Mouse (Mus musculus): Measurements from ENCODE around the gene Cmas. TPM values are rescaled to one million over a fixed set of nuclear protein-coding genes. Genes with fewer than 3 reads are reported as not detected.

Gene Cmas
- polyA plus RNA-seq, 1 experiment from 2014 or later = 102 TPM

GRCm38 (mm10) chr6:142804402-142804801 lies 47.9 kb downstream of the Cmas start, which contains the start of gene Sult6b2:
Sult6b2 (minus strand) TSS chr6:142804502.
- Histone ChIP-seq H3K9me3 (ENCODE audit: control insufficient read depth, low read length) (no peaks in the 10 kb centered on the region), H3K27me3 (ENCODE audit: control insufficient read depth, insufficient read depth, low read length) (no peaks in the 10 kb centered on the region), H3K27ac (replicated peaks in 1 of 2; ENCODE audit: control insufficient read depth in 1 of 2, insufficient read depth in 1 of 2, low read depth in 2 of 2, low read length in 2 of 2) (no peak within 1 kb of the TSS), H3K36me3 (ENCODE audit: control insufficient read depth, insufficient read depth, low read length) (no peaks in the 10 kb centered on the region), H3K4me3 (ENCODE audit: control insufficient read depth in 1 of 2, insufficient read depth in 1 of 2, low read depth in 1 of 2, low read length in 2 of 2) (no peak within 1 kb of the TSS), H3K4me1 (ENCODE audit: control insufficient read depth in 2 of 2, insufficient read depth in 2 of 2, low read length in 2 of 2) (no peaks in the 10 kb centered on the region), H3K9ac (ENCODE audit: low read length) (no peak within 1 kb of the TSS), H3K4me2 (ENCODE audit: low read length) (no peak within 1 kb of the TSS)
- ATAC-seq (ENCODE audit: insufficient number of reproducible peaks, insufficient read depth, low FRiP score, low read depth) = no peak

GRCm38 (mm10) chr6:142806326-142806725 lies 49.8 kb downstream of the Cmas start:
- H3K4me3 ChIP-seq (ENCODE audit: control insufficient read depth in 1 of 2, insufficient read depth in 1 of 2, low read depth in 1 of 2, low read length in 2 of 2) = no peak overlapping the region
- H3K4me2 ChIP-seq (ENCODE audit: low read length) = no peak overlapping the region
- WGBS = 52% methylated on average over 4 of the region's 4 CpGs
- H3K9me3 ChIP-seq (ENCODE audit: control insufficient read depth, low read length) = no peaks in the 10 kb centered on the region
- H3K36me3 ChIP-seq (ENCODE audit: control insufficient read depth, insufficient read depth, low read length) = no peaks in the 10 kb centered on the region
- H3K27me3 ChIP-seq (ENCODE audit: control insufficient read depth, insufficient read depth, low read length) = no peaks in the 10 kb centered on the region
- no peak for ATAC-seq (ENCODE audit: insufficient number of reproducible peaks, insufficient read depth, low FRiP score, low read depth)
- no peak overlapping the region for H3K9ac ChIP-seq (ENCODE audit: low read length)
- no peaks in the 10 kb centered on the region for H3K4me1 ChIP-seq (ENCODE audit: control insufficient read depth in 2 of 2, insufficient read depth in 2 of 2, low read length in 2 of 2)
- H3K27ac ChIP-seq (replicated peaks in 1 of 2; ENCODE audit: control insufficient read depth in 1 of 2, insufficient read depth in 1 of 2, low read depth in 2 of 2, low read length in 2 of 2) = no peak overlapping the region

GRCm38 (mm10) chr6:142809373-142810098 lies 53.0 kb downstream of the Cmas start:
- no peaks in the 10 kb centered on the region for H3K9me3 ChIP-seq (ENCODE audit: control insufficient read depth, low read length)
- H3K27me3 ChIP-seq (ENCODE audit: control insufficient read depth, insufficient read depth, low read length) = no peaks in the 10 kb centered on the region
- H3K4me3 ChIP-seq (ENCODE audit: control insufficient read depth in 1 of 2, insufficient read depth in 1 of 2, low read depth in 1 of 2, low read length in 2 of 2) = no peak overlapping the region
- no peak overlapping the region for H3K9ac ChIP-seq (ENCODE audit: low read length)
- no peak overlapping the region for H3K27ac ChIP-seq (replicated peaks in 1 of 2; ENCODE audit: control insufficient read depth in 1 of 2, insufficient read depth in 1 of 2, low read depth in 2 of 2, low read length in 2 of 2)
- no peak overlapping the region for H3K4me2 ChIP-seq (ENCODE audit: low read length)
- H3K4me1 ChIP-seq (ENCODE audit: control insufficient read depth in 2 of 2, insufficient read depth in 2 of 2, low read length in 2 of 2) = 0 out of 4 replicates have a peak, but pooled peaks cover 0 to 3% of the 10 kb centered on the region in 2 experiments
- no peaks in the 10 kb centered on the region for H3K36me3 ChIP-seq (ENCODE audit: control insufficient read depth, insufficient read depth, low read length)
- 23% methylated on average over 6 of the region's 6 CpGs for WGBS
- ATAC-seq (ENCODE audit: insufficient number of reproducible peaks, insufficient read depth, low FRiP score, low read depth) = no peak

GRCm38 (mm10) chr6:142810239-142810638 lies 53.8 kb downstream of the Cmas start:
- Histone ChIP-seq H3K4me2 (ENCODE audit: low read length) (no peak overlapping the region), H3K36me3 (ENCODE audit: control insufficient read depth, insufficient read depth, low read length) (no peaks in the 10 kb centered on the region), H3K9ac (ENCODE audit: low read length) (no peak overlapping the region), H3K27me3 (ENCODE audit: control insufficient read depth, insufficient read depth, low read length) (no peaks in the 10 kb centered on the region), H3K27ac (replicated peaks in 1 of 2; ENCODE audit: control insufficient read depth in 1 of 2, insufficient read depth in 1 of 2, low read depth in 2 of 2, low read length in 2 of 2) (no peak overlapping the region), H3K4me3 (ENCODE audit: control insufficient read depth in 1 of 2, insufficient read depth in 1 of 2, low read depth in 1 of 2, low read length in 2 of 2) (no peak overlapping the region), H3K4me1 (ENCODE audit: control insufficient read depth in 2 of 2, insufficient read depth in 2 of 2, low read length in 2 of 2) (0 out of 4 replicates have a peak, but pooled peaks cover 0 to 3% of the 10 kb centered on the region in 2 experiments), H3K9me3 (ENCODE audit: control insufficient read depth, low read length) (no peaks in the 10 kb centered on the region)
- WGBS = 63% methylated on average over 6 of the region's 6 CpGs
- ATAC-seq (ENCODE audit: insufficient number of reproducible peaks, insufficient read depth, low FRiP score, low read depth) = no peak

GRCm38 (mm10) chr6:142812969-142813368 lies 56.5 kb downstream of the Cmas start:
- ATAC-seq (ENCODE audit: insufficient number of reproducible peaks, insufficient read depth, low FRiP score, low read depth) = no peak
- no peak overlapping the region for H3K4me3 ChIP-seq (ENCODE audit: control insufficient read depth in 1 of 2, insufficient read depth in 1 of 2, low read depth in 1 of 2, low read length in 2 of 2)
- no peaks in the 10 kb centered on the region for H3K36me3 ChIP-seq (ENCODE audit: control insufficient read depth, insufficient read depth, low read length)
- 77% methylated on average over 5 of the region's 5 CpGs for WGBS
- no peak overlapping the region for H3K4me2 ChIP-seq (ENCODE audit: low read length)
- no peak overlapping the region for H3K27ac ChIP-seq (replicated peaks in 1 of 2; ENCODE audit: control insufficient read depth in 1 of 2, insufficient read depth in 1 of 2, low read depth in 2 of 2, low read length in 2 of 2)
- H3K9ac ChIP-seq (ENCODE audit: low read length) = no peak overlapping the region
- H3K27me3 ChIP-seq (ENCODE audit: control insufficient read depth, insufficient read depth, low read length) = no peaks in the 10 kb centered on the region
- 0 out of 4 replicates have a peak, but pooled peaks cover 0 to 3% of the 10 kb centered on the region in 2 experiments for H3K4me1 ChIP-seq (ENCODE audit: control insufficient read depth in 2 of 2, insufficient read depth in 2 of 2, low read length in 2 of 2)
- H3K9me3 ChIP-seq (ENCODE audit: control insufficient read depth, low read length) = no peaks in the 10 kb centered on the region

- 67% methylated on average over 10 of the region's 10 CpGs for WGBS
- Histone ChIP-seq H3K9me3 (ENCODE audit: control insufficient read depth, low read length) (no peaks in the 10 kb centered on the region), H3K9ac (ENCODE audit: low read length) (peak overlapping the region; percentile 70), H3K4me3 (ENCODE audit: control insufficient read depth in 1 of 2, insufficient read depth in 1 of 2, low read depth in 1 of 2, low read length in 2 of 2) (peak overlapping the region in 1 of 2 experiments; percentile 48; a peak in 2 of 4 replicates), H3K27me3 (ENCODE audit: control insufficient read depth, insufficient read depth, low read length) (no peaks in the 10 kb centered on the region), H3K36me3 (ENCODE audit: control insufficient read depth, insufficient read depth, low read length) (no peaks in the 10 kb centered on the region), H3K4me1 (ENCODE audit: control insufficient read depth in 2 of 2, insufficient read depth in 2 of 2, low read length in 2 of 2) (0 out of 4 replicates have a peak, but pooled peaks cover 0 to 3% of the 10 kb centered on the region in 2 experiments), H3K27ac (replicated peaks in 1 of 2; ENCODE audit: control insufficient read depth in 1 of 2, insufficient read depth in 1 of 2, low read depth in 2 of 2, low read length in 2 of 2) (no peak overlapping the region), H3K4me2 (ENCODE audit: low read length) (peak overlapping the region; percentile 80)
- no peak for ATAC-seq (ENCODE audit: insufficient number of reproducible peaks, insufficient read depth, low FRiP score, low read depth)
These were observed 57.5 kb downstream of the Cmas start for GRCm38 (mm10) chr6:142814011-142814410.

GRCm38 (mm10) chr6:142814495-142814921 lies 58.0 kb downstream of the Cmas start:
- peak overlapping the region; percentile 48 to 55 for H3K4me3 ChIP-seq (ENCODE audit: control insufficient read depth in 1 of 2, insufficient read depth in 1 of 2, low read depth in 1 of 2, low read length in 2 of 2)
- WGBS = 2% methylated on average over 15 of the region's 15 CpGs
- H3K9me3 ChIP-seq (ENCODE audit: control insufficient read depth, low read length) = no peaks in the 10 kb centered on the region
- H3K4me1 ChIP-seq (ENCODE audit: control insufficient read depth in 2 of 2, insufficient read depth in 2 of 2, low read length in 2 of 2) = 0 out of 4 replicates have a peak, but pooled peaks cover 0 to 3% of the 10 kb centered on the region in 2 experiments
- no peaks in the 10 kb centered on the region for H3K36me3 ChIP-seq (ENCODE audit: control insufficient read depth, insufficient read depth, low read length)
- peak overlapping the region; percentile 70 for H3K9ac ChIP-seq (ENCODE audit: low read length)
- no peak for ATAC-seq (ENCODE audit: insufficient number of reproducible peaks, insufficient read depth, low FRiP score, low read depth)
- H3K4me2 ChIP-seq (ENCODE audit: low read length) = peak overlapping the region; percentile 80
- no peaks in the 10 kb centered on the region for H3K27me3 ChIP-seq (ENCODE audit: control insufficient read depth, insufficient read depth, low read length)
- H3K27ac ChIP-seq (replicated peaks in 1 of 2; ENCODE audit: control insufficient read depth in 1 of 2, insufficient read depth in 1 of 2, low read depth in 2 of 2, low read length in 2 of 2) = no peak overlapping the region

All from heart, embryonic 14.5 days (tissue).